Mouse (Mus musculus) hindbrain, embryonic 14.5 days (tissue): ENCODE results near the gene Slc9a6. TPM values are rescaled to one million over a fixed set of nuclear protein-coding genes. Genes with fewer than 3 reads are reported as not detected.

ENCODE experiments used
- ATAC-seq: fragments of 200-750 bp; cut with Nextera tagmentation; 2 replicates; pipeline ENCODE4 v1.8.0; 2017; ENCODE audit warnings: moderate number of reproducible peaks, mild to moderate bottlenecking, moderate TSS enrichment, moderate library complexity; ENCODE audit not compliant: low FRiP score
- DNase-seq: peaks from one replicate; pipeline ENCODE4 v3.0.0-alpha.2; 2015; ENCODE audit warnings: low spot score
- H3K27ac ChIP-seq: fragments of 300-500 bp; sonication (generic); 2 replicates; pipeline ENCODE4 v1.5.1; 2014; ENCODE audit warnings: mild to moderate bottlenecking, moderate library complexity
- H3K27me3 ChIP-seq: fragments of 300-500 bp; sonication (generic); 2 replicates; pipeline ENCODE4 v1.6.1; 2014; ENCODE audit warnings: mild to moderate bottlenecking, low read length, mixed read lengths; ENCODE audit not compliant: control insufficient read depth, insufficient read depth
- H3K36me3 ChIP-seq: fragments of 300-500 bp; sonication (generic); replicated peaks from 2 replicates; pipeline ENCODE4 v1.6.1; 2014; ENCODE audit not compliant: control insufficient read depth, insufficient read depth
- H3K4me1 ChIP-seq: fragments of 300-500 bp; sonication (generic); replicated peaks from 2 replicates; pipeline ENCODE4 v1.6.1; 2014; ENCODE audit warnings: antibody characterized with exemption, low read length, mixed read lengths; ENCODE audit not compliant: control insufficient read depth, insufficient read depth
- H3K4me2 ChIP-seq: fragments of 300-500 bp; sonication (generic); replicated peaks from 2 replicates; pipeline ENCODE4 v1.6.1; 2014; ENCODE audit warnings: mild to moderate bottlenecking, moderate library complexity
- H3K4me3 ChIP-seq: fragments of 300-500 bp; sonication (generic); replicated peaks from 2 replicates; pipeline ENCODE4 v1.5.1; 2014; ENCODE audit warnings: mild to moderate bottlenecking, low read length
- H3K9ac ChIP-seq: fragments of 300-500 bp; sonication (generic); 2 replicates; pipeline ENCODE4 v1.6.1; 2014
- H3K9me3 ChIP-seq: fragments of 300-500 bp; sonication (generic); 2 replicates; pipeline ENCODE4 v1.6.1; 2016; ENCODE audit warnings: low read length; ENCODE audit not compliant: control insufficient read depth
- WGBS: fragments of 180-500 bp; shearing (Covaris S2); extraction: QIAGEN DNeasy Blood & Tissue Kit; methylation state at CpG from one replicate; pipeline ENCODE4 v1.1.7; 2014; 5-methylcytosine and 5-hydroxymethylcytosine counted together
- polyA plus RNA-seq: library from polyadenylated mRNA; unstranded; fragments of >200 nt; fragmentation: Nextera tagmentation; extraction: Ambion mirVana; gene quantifications from 2 replicates; pipeline ENCODE4 v1.2.1, GENCODE M21; 2014

Slc9a6 gene
- polyA plus RNA-seq, 1 experiment from 2014 or later = 53.3 TPM

GRCm38 (mm10) chrX:56610318-56610694 is 749 bp downstream of the Slc9a6 start:
- Histone ChIP-seq H3K27ac (peak overlapping the region; percentile 88), H3K9ac (peak overlapping the region; percentile 75), H3K36me3 (no peaks in the 10 kb centered on the region), H3K4me2 (peak overlapping the region; percentile 54), H3K9me3 (no peaks in the 10 kb centered on the region), H3K4me3 (peak overlapping the region; percentile 69), H3K4me1 (peaks cover 8% of the 10 kb centered on the region; the same call in 1 of the 2 replicates), H3K27me3 (no peaks in the 10 kb centered on the region)
- peak; percentile 36; the same call in 1 of the 2 replicates for ATAC-seq
- DNase-seq = no peak
- WGBS = 13% methylated on average over 13 of the region's 13 CpGs

- WGBS = 89% methylated on average over 2 of the region's 2 CpGs
- H3K36me3 ChIP-seq = no peaks in the 10 kb centered on the region
- H3K4me3 ChIP-seq = no peak overlapping the region
- no peak overlapping the region for H3K4me2 ChIP-seq
- H3K9me3 ChIP-seq = no peaks in the 10 kb centered on the region
- H3K27me3 ChIP-seq = no peaks in the 10 kb centered on the region
- H3K27ac ChIP-seq = no peak overlapping the region
- DNase-seq = no peak
- H3K9ac ChIP-seq = no peak overlapping the region
- H3K4me1 ChIP-seq = peaks cover 8% of the 10 kb centered on the region; the same call in 1 of the 2 replicates
- no peak for ATAC-seq
Observed at GRCm38 (mm10) chrX:56615236-56615635, 5.7 kb downstream of the Slc9a6 start.

- Histone ChIP-seq H3K36me3 (peaks cover 17% of the 10 kb centered on the region), H3K9ac (no peak overlapping the region), H3K27ac (no peak overlapping the region), H3K9me3 (no peaks in the 10 kb centered on the region), H3K27me3 (no peaks in the 10 kb centered on the region), H3K4me3 (no peak overlapping the region), H3K4me2 (no peak overlapping the region), H3K4me1 (no peaks in the 10 kb centered on the region)
- ATAC-seq = no peak
- DNase-seq = no peak
- 89% methylated on average over 5 of the region's 5 CpGs for WGBS
Observed at GRCm38 (mm10) chrX:56636185-56636584, 26.6 kb downstream of the Slc9a6 start.

GRCm38 (mm10) chrX:56640066-56640465 is 30.5 kb downstream of the Slc9a6 start:
- Histone ChIP-seq H3K4me3 (no peak overlapping the region), H3K27ac (no peak overlapping the region), H3K4me1 (no peaks in the 10 kb centered on the region), H3K27me3 (no peaks in the 10 kb centered on the region), H3K4me2 (no peak overlapping the region), H3K9ac (no peak overlapping the region), H3K36me3 (peaks cover 20% of the 10 kb centered on the region; the same call in 1 of the 2 replicates), H3K9me3 (no peaks in the 10 kb centered on the region)
- ATAC-seq (no peak), DNase-seq (no peak)
- 8% methylated on average over 1 of the region's 1 CpGs for WGBS

DNA sequence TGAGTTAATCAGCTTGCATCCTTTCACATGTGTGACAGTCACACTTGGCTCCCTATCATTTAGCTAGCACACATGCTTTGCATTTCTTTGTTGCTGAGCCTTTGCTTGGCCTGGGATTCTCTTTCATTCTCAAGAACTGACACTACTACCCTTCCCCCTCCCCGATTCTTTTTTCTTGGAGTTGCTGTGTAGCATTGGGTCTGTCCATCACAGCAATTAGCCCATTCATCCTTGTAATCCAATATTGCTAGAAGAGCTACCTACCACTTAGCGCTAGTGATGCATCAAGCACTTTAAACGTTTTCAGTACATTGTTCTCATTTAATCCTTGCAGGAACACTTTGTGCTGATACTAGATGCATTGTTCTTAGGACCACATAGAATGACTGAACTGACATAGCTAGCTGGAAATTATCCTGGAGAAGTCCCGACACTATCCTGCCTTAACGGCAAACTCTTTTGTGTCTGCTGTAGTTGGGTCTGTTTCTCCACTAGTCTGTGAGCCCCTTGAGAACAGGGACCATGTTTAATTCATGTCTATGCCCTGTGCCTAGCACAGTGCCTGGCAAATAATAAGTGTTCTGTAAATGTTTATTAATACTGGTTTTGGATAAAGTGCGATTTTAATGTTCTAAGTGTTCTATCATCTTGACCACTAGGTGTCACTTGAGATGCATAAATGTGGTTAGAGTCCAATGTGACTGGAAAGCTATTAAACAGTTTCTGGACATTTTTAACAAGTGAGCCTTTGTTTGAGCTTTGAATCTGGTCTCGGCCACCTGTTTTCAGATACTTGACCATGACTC is 40.2 kb downstream of the Slc9a6 start:
- no peak overlapping the region for H3K27ac ChIP-seq
- 44% methylated on average over 7 of the region's 7 CpGs for WGBS
- H3K9ac ChIP-seq = no peak overlapping the region
- H3K36me3 ChIP-seq = peaks cover 4% of the 10 kb centered on the region; the same call in 1 of the 2 replicates
- H3K4me1 ChIP-seq = no peaks in the 10 kb centered on the region
- DNase-seq = peak; percentile 67
- H3K4me3 ChIP-seq = no peak overlapping the region
- H3K27me3 ChIP-seq = no peaks in the 10 kb centered on the region
- ATAC-seq = no peak; the same call in 1 of the 2 replicates
- no peaks in the 10 kb centered on the region for H3K9me3 ChIP-seq
- H3K4me2 ChIP-seq = no peak overlapping the region

DNA sequence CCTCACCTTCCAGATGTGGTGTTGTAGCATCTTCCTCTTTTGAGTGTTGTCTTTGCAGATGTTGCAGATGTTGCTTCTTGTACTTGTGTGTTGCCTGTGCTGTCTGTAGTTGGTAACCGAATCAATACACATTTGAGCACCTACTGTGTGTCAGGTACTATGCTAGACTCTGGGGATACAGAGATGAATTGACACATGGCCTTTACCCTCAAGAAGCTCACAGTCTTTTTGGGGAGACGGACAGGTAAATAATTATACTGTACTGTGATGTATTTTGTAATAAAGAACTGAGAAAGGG is 40.7 kb downstream of the Slc9a6 start:
- H3K9ac ChIP-seq = no peak overlapping the region
- H3K36me3 ChIP-seq = peaks cover 4% of the 10 kb centered on the region; the same call in 1 of the 2 replicates
- H3K9me3 ChIP-seq = no peaks in the 10 kb centered on the region
- H3K27me3 ChIP-seq = no peaks in the 10 kb centered on the region
- no peak for ATAC-seq
- no peak overlapping the region for H3K27ac ChIP-seq
- H3K4me2 ChIP-seq = no peak overlapping the region
- H3K4me1 ChIP-seq = no peaks in the 10 kb centered on the region
- no peak overlapping the region for H3K4me3 ChIP-seq
- no peak for DNase-seq
- WGBS = 83% methylated on average over 2 of the region's 2 CpGs

DNA sequence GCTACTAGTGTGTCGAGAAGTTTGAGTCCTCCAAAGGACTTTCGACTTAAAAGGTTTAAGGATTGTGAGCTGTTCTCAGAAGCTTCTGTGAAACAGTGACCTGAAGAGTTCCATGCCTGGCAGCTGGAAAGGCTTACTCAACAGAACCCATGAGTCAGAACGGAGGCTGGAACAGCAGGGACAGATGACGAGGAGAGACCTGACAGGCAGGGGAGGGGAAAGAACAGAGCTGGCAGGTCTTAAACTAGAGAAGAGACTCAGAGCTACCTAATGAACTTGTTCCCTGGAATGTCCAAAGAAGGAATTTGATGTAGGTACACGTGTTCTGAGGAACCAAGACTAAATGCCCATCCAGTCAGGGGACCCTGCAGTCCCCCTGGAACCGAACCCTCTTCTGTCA is 41.3 kb downstream of the Slc9a6 start:
- H3K36me3 ChIP-seq = peaks cover 4% of the 10 kb centered on the region; the same call in 1 of the 2 replicates
- no peak overlapping the region for H3K27ac ChIP-seq
- H3K9me3 ChIP-seq = no peaks in the 10 kb centered on the region
- DNase-seq (no peak), ATAC-seq (no peak)
- WGBS = 65% methylated on average over 6 of the region's 6 CpGs
- no peak overlapping the region for H3K4me3 ChIP-seq
- H3K4me1 ChIP-seq = no peaks in the 10 kb centered on the region
- H3K9ac ChIP-seq = no peak overlapping the region
- H3K4me2 ChIP-seq = no peak overlapping the region
- no peaks in the 10 kb centered on the region for H3K27me3 ChIP-seq

- no peaks in the 10 kb centered on the region for H3K4me1 ChIP-seq
- DNase-seq = no peak
- H3K9me3 ChIP-seq = no peaks in the 10 kb centered on the region
- H3K27ac ChIP-seq = no peak overlapping the region
- no peak overlapping the region for H3K4me2 ChIP-seq
- H3K27me3 ChIP-seq = no peaks in the 10 kb centered on the region
- no peak overlapping the region for H3K4me3 ChIP-seq
- H3K9ac ChIP-seq = no peak overlapping the region
- 0 out of 2 replicates have a peak, but pooled peaks cover 4% of the 10 kb centered on the region for H3K36me3 ChIP-seq
- ATAC-seq = no peak
- WGBS = 58% methylated on average over 7 of the region's 7 CpGs
Observed at GRCm38 (mm10) chrX:56651738-56652137, 42.2 kb downstream of the Slc9a6 start.

DNA sequence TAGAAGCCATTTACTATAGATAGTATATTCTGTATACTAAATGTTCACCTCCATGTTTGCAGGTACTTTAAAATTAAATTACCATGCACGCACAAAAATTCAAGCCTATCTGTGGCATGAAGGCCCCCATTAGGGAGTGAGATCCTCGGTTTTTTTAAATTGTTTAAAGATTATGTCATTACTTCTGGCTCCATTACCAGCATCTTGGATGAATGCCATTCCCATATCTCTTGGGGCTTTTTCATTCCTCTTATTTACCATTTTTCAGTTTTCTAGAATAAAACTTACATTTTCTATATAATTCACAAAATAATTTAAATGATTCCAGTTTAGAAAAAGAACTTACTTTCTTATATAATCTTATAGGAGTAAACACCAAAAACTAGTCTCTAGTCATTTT is 46.1 kb downstream of the Slc9a6 start:
- Histone ChIP-seq H3K4me2 (no peak overlapping the region), H3K4me1 (no peaks in the 10 kb centered on the region), H3K36me3 (no peaks in the 10 kb centered on the region), H3K9ac (no peak overlapping the region), H3K27ac (no peak overlapping the region), H3K4me3 (no peak overlapping the region), H3K9me3 (no peaks in the 10 kb centered on the region), H3K27me3 (no peaks in the 10 kb centered on the region)
- no peak for ATAC-seq
- 71% methylated on average over 2 of the region's 2 CpGs for WGBS
- no peak for DNase-seq
